Mouse (Mus musculus) kidney, adult 2 months (tissue): ENCODE data around the gene Mtmr1. TPM values are rescaled to one million over a fixed set of nuclear protein-coding genes. Genes with fewer than 3 reads are reported as not detected.

Source experiments
- DNase-seq: peaks from one replicate; pipeline ENCODE4 v3.0.0; 2021
- H3K27ac ChIP-seq: fragments of 200-500 bp; 2 replicates; pipeline ENCODE4 v1.5.1; 2012; ENCODE audit warnings: low read depth, low read length, control low read depth, inconsistent platforms; ENCODE audit not compliant: insufficient read depth
- H3K27me3 ChIP-seq: fragments of 200-500 bp; replicated peaks from 2 replicates; pipeline ENCODE4 v1.6.1; 2012; ENCODE audit warnings: mild to moderate bottlenecking, moderate library complexity, low read length, inconsistent platforms; ENCODE audit not compliant: control insufficient read depth, insufficient read depth
- H3K36me3 ChIP-seq: fragments of 200-500 bp; 2 replicates; pipeline ENCODE4 v1.6.1; 2012; ENCODE audit warnings: mild to moderate bottlenecking, moderate library complexity, low read length, inconsistent platforms; ENCODE audit not compliant: control insufficient read depth, insufficient read depth
- H3K4me1 ChIP-seq: fragments of 200-500 bp; 2 replicates; pipeline ENCODE4 v1.6.1; 2011; ENCODE audit warnings: low read length; ENCODE audit not compliant: control insufficient read depth, insufficient read depth
- H3K4me3 ChIP-seq: fragments of 200-500 bp; 2 replicates; pipeline ENCODE4 v1.5.1; 2011; ENCODE audit warnings: mild to moderate bottlenecking, low read depth, low read length, control low read depth; ENCODE audit not compliant: insufficient read depth
- CTCF ChIP-seq: fragments of 200-500 bp; conservative IDR thresholded peaks from 2 replicates; pipeline ENCODE4 v1.5.1; 2011; ENCODE audit warnings: low read depth, mild to moderate bottlenecking, control low read depth, low read length, moderate library complexity, mixed read lengths; ENCODE audit not compliant: insufficient read depth, insufficient read length
- POLR2A ChIP-seq: fragments of 200-500 bp; IDR thresholded peaks from one replicate; pipeline ENCODE4 v1.6.1; 2011; ENCODE audit warnings: low read depth, low read length, control low read depth
- WGBS: fragments of 180-500 bp; shearing (Covaris S2); methylation state at CpG from one replicate; pipeline ENCODE4 v1.1.7; 2018; 5-methylcytosine and 5-hydroxymethylcytosine counted together
- polyA plus RNA-seq: library from polyadenylated mRNA; depleted of rRNA; stranded (reverse); fragments of >200 nt; gene quantifications from 2 replicates; pipeline ENCODE4 v1.2.3, GENCODE M21; 2012

Gene Mtmr1
- polyA plus RNA-seq, 1 experiment: 8.2 TPM

- Histone ChIP-seq H3K4me3 (no peak overlapping the region), H3K27ac (no peak overlapping the region), H3K36me3 (no peaks in the 10 kb centered on the region), H3K27me3 (no peaks in the 10 kb centered on the region), H3K4me1 (no peaks in the 10 kb centered on the region)
- WGBS: 95% methylated on average over 1 of the region's 1 CpGs
- DNase-seq: no peak
- TF ChIP-seq POLR2A: no peak
- no peak for TF ChIP-seq CTCF
Observed at GRCm38 (mm10) chrX:71376781-71377180, 12.2 kb downstream of the Mtmr1 start.

GRCm38 (mm10) chrX:71378435-71378834, 13.9 kb downstream of the Mtmr1 start:
- TF ChIP-seq POLR2A (no peak), CTCF (no peak)
- DNase-seq: no peak
- no peaks in the 10 kb centered on the region for H3K36me3 ChIP-seq
- no peaks in the 10 kb centered on the region for H3K27me3 ChIP-seq
- H3K4me1 ChIP-seq: no peaks in the 10 kb centered on the region
- WGBS: 90% methylated on average over 2 of the region's 2 CpGs
- no peak overlapping the region for H3K4me3 ChIP-seq
- no peak overlapping the region for H3K27ac ChIP-seq

GRCm38 (mm10) chrX:71381571-71381970, 17.0 kb downstream of the Mtmr1 start:
- 51% methylated on average over 5 of the region's 5 CpGs for WGBS
- peak; percentile 28 for DNase-seq
- Histone ChIP-seq H3K4me3 (no peak overlapping the region), H3K27ac (no peak overlapping the region), H3K36me3 (no peaks in the 10 kb centered on the region), H3K27me3 (no peaks in the 10 kb centered on the region), H3K4me1 (no peaks in the 10 kb centered on the region)
- TF ChIP-seq CTCF (peak; percentile 15; the same call in 1 of the 2 replicates), POLR2A (no peak)

GRCm38 (mm10) chrX:71396326-71396725, 31.8 kb downstream of the Mtmr1 start:
- Histone ChIP-seq H3K27ac (no peak overlapping the region), H3K4me3 (no peak overlapping the region), H3K4me1 (no peaks in the 10 kb centered on the region), H3K36me3 (no peaks in the 10 kb centered on the region), H3K27me3 (no peaks in the 10 kb centered on the region)
- no peak for DNase-seq
- 80% methylated on average over 4 of the region's 4 CpGs for WGBS
- TF ChIP-seq POLR2A: no peak
- TF ChIP-seq CTCF: no peak

GRCm38 (mm10) chrX:71406290-71406689, 41.7 kb downstream of the Mtmr1 start:
- Histone ChIP-seq H3K4me3 (no peak overlapping the region), H3K27me3 (no peaks in the 10 kb centered on the region), H3K27ac (no peak overlapping the region), H3K4me1 (no peaks in the 10 kb centered on the region), H3K36me3 (no peaks in the 10 kb centered on the region)
- DNase-seq: no peak
- no peak for TF ChIP-seq CTCF
- no peak for TF ChIP-seq POLR2A

GRCm38 (mm10) chrX:71408386-71408785, 43.8 kb downstream of the Mtmr1 start:
- Histone ChIP-seq H3K27me3 (no peaks in the 10 kb centered on the region), H3K27ac (no peak overlapping the region), H3K36me3 (no peaks in the 10 kb centered on the region), H3K4me3 (no peak overlapping the region), H3K4me1 (peaks cover 4% of the 10 kb centered on the region; the same call in 1 of the 2 replicates)
- WGBS: 96% methylated on average over 1 of the region's 1 CpGs
- DNase-seq: no peak
- no peak for TF ChIP-seq POLR2A
- TF ChIP-seq CTCF: no peak

- WGBS: 23% methylated on average over 3 of the region's 3 CpGs
- Histone ChIP-seq H3K4me3 (no peak overlapping the region), H3K27ac (no peak overlapping the region), H3K27me3 (no peaks in the 10 kb centered on the region), H3K4me1 (peaks cover 4% of the 10 kb centered on the region; the same call in 1 of the 2 replicates), H3K36me3 (no peaks in the 10 kb centered on the region)
- no peak for DNase-seq
- no peak for TF ChIP-seq CTCF
- TF ChIP-seq POLR2A: no peak
Observed at GRCm38 (mm10) chrX:71412776-71413175, 48.2 kb downstream of the Mtmr1 start.

- no peak overlapping the region; the same call in 1 of the 2 replicates for H3K27ac ChIP-seq
- DNase-seq: no peak
- H3K4me1 ChIP-seq: peaks cover 4% of the 10 kb centered on the region; the same call in 1 of the 2 replicates
Observed at GRCm38 (mm10) chrX:71413616-71414015, 49.1 kb downstream of the Mtmr1 start.

More at GRCm38 (mm10) chrX:71413616-71414015, 49.1 kb downstream of the Mtmr1 start:
- TF ChIP-seq POLR2A (no peak), CTCF (no peak)
- WGBS: 88% methylated on average over 4 of the region's 4 CpGs
- no peaks in the 10 kb centered on the region for H3K27me3 ChIP-seq
- H3K4me3 ChIP-seq: no peak overlapping the region
- H3K36me3 ChIP-seq: no peaks in the 10 kb centered on the region
